Mouse (Mus musculus) left cerebral cortex, postnatal 10 days (tissue): ENCODE measurements around the gene Slc17a7. TPM values are rescaled to one million over a fixed set of nuclear protein-coding genes. Genes with fewer than 3 reads are reported as not detected.
"Not testable (repeated sequence)": the region's sequence is repeated elsewhere in the genome, so short reads cannot be mapped to it uniquely, and the experiment has no call there.

Experiments used
- DNase-seq, 2 experiments: peaks; one replicate each; pipeline ENCODE4 v3.0.0; 2021 to 2022; ENCODE audit warnings: low spot score in 2 of 2, mixed read lengths in 1 of 2; ENCODE audit errors: extremely low spot score in 1 of 2
- intact Hi-C: fragments of 180-260 bp; cut with DNase I; formaldehyde crosslinking; loops from one replicate; pipeline ENCODE4 v1.15.1; 2025
- total RNA-seq, 2 experiments: library from RNA; stranded (reverse); gene quantifications; 2 replicates each; pipeline ENCODE4 v1.2.3; 2021

The Slc17a7 gene
- total RNA-seq, 2 experiments from 2014 or later: 1,057 to 1,070 TPM

DNA sequence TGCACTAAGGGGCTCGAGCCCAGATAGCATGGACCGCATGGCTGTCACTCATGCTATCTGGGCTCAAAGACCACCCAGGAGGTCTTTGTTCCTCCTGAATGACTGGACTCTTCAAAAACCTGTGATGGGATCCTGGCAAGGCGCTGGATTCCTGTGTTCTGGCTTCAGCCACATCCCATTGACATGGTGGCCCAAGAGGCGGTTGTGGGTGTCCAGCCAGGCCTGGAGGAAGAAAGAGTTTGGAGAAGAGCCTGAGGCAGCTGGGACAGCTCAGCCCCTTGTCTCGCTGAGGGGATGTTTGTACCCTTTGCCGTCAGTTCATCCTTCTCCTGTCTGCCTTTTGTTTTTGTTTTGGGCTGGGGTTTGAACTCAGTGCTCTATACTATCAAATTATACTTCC is 14.2 kb upstream of the Slc17a7 start:
- intact Hi-C loops: no loop called here
- DNase-seq: no peak

DNA sequence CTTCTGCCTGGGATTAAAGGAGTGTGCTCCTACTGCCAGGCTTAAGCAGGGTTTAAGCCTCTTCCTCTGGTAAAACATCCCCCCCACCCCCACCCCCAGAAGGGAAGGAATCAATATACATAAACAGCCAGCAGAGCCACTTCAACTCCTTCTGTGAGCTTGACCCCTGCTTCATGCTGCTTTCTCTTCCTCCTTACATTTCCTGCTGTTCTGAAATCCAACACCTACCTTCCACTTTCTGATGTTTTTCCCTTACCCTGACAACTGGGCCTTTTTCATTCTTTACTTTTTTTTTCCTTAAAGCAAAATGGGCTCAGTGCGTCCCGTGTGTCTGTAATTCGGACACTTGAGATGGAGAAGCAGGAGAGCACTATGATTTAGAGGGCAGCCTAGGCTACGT is 13.4 kb upstream of the Slc17a7 start:
- intact Hi-C loops: no loop called here
- no peak for DNase-seq

DNA sequence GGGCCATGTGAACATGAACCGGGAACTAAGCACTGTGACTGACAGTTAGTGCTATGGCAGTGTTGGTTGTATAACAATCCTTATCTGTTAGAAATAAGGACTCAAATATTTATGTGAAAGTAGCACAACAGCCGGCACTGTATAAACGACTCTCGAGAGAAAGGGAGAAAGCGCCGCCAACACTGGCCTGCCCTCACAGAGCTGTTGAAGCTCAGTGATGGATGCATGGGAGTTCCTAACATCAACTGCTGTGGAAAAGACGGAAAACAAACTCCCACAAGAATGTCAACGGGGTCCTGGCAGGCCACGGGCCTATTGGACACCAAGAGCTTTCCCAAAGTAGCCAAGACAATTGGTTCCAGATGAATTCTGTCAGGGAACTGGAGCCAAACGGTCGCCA is 12.4 kb upstream of the Slc17a7 start:
- intact Hi-C loops: no loop called here

DNA sequence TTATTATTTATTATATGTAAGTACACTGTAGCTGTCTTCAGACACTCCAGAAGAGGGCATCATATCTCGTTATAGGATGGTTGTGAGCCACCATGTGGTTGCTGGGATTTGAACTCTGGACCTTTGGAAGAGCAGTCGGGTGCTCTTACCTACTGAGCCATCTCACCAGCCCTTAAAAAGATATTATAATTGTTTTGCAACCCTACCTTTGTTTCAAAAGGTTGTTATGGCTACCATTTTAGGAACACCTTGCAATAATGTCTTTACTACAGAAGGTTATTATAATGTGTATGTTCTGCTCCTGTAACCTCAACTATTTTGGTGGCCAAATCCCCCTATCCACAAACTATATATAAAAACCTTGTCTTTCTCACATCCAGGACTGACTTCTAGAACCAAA is 10.7 kb upstream of the Slc17a7 start:
- intact Hi-C loops, DNase-seq: not testable (repeated sequence)

More for the DNA sequence above, 12.4 kb upstream of the Slc17a7 start:
- no peak for DNase-seq

DNA sequence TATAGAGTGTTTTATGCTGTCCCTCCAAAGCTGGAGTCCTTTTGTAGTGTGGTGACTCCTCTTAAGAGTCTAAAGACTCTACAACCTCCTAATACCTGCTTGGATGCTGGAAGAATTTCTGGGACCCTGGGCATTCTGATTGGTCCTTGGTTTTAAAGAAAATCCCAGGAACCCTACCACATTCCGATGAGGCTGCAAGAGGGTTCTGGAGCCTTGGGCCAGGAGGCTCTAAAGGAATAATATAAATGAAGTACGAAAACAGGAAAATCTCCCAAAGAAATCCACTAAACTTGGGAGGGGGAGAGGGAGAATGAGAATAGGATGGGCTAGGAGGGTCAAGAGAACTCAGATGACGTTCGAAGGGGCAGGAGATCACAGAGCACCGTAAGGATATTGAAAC is 10.2 kb upstream of the Slc17a7 start:
- no peak for DNase-seq
- intact Hi-C loops: no loop called here

DNA sequence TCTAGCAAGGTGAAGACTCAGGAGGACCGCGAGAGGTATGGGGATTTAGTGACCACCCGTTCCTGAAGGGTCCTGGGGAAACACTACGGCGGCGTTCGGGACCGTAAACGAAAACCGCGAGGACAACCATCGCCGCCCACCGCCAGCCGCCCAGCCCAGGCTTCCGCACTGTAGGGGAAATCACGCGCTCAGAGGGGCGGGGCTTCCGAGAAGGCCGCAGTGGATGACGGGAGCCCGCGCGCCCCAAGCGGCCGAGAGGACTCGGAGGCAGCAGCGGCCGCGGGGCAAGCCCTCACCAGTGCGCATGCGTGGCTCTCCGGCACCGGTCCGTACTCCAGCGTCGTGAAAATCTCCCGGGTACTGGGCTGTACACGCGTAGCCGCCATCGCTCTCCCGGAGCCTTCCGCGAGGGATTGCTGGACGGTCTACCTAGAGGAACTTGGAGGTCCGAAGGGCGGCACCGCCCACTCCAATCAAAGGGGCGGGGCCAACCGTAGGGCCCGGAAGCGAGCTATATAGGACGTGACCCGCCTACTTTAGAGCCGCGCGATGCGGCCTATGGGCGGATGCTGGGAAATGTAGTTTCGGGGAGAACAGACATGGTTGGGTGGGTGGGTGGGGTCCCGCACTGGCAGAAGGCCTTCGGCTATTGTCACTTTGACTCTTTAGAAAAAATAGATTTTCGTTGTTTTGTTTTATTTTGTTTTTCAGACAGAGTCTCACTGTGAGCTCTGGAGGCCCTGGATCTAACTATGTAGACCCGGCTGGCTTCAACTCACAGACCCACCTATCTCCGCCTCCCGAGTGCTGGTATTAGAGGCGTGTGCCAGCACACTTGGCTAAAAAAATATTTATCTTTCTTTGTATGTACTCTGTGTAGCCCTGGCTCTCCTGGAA is 9.4 kb upstream of the Slc17a7 start, which contains the start of the genes Pih1d1 and Aldh16a1:
TSS of gene Pih1d1 (plus strand) at position 208 of the 897 bp plus-strand sequence.
TSS of gene Aldh16a1 (minus strand) at position 489 of the 897 bp plus-strand sequence.
- peak; percentile 94 to 99 for DNase-seq
- intact Hi-C loops: no loop called here

DNA sequence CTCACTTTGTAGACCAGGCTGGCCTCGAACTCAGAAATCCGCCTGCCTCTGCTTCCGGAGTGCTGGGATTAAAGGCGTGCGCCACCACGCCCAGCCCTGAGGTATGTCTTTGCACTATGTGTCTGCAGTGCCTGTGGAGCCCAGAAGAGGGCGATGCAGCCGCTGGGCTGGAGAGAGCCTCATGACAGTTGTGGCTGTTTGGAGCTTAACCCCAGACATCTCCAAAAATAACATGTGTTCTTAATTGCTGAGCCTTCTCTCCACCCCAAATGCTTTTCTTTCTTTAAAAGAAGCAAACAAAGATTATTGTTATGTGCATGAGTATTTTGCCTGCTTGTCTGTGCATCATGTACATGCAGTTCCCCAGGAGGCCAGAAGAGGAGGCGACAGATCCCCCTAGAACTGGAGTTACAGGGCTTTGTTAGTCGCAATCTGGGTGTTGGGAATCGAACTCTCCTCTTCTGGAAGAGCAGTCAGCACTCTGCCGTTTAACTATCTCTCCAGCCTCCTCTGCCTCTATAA is 8.7 kb upstream of the Slc17a7 start:
- intact Hi-C loops: no loop called here
- peak in 1 of 2 experiments; percentile 77 for DNase-seq

DNA sequence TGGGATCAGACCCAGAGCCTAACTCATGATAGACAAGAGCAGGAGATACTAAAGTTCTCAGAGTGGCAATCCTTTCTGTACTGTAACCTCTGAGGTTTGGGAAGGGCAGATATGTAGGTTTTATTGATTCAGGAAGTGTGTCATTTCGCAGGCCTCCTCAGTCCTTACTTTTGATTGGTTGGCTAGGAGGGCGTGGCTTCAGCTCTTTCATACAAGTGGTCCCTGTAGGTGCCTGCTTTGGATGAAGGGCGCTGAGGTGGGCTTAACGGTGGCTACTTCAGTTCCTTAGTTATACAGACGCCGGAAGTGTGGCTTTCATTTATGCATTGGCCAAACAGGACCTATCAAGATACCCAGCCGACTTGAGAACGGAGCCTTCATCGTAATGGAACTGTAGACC is 8.2 kb upstream of the Slc17a7 start:
- peak in 1 of 2 experiments; percentile 28 for DNase-seq
- intact Hi-C loops: no loop called here

DNA sequence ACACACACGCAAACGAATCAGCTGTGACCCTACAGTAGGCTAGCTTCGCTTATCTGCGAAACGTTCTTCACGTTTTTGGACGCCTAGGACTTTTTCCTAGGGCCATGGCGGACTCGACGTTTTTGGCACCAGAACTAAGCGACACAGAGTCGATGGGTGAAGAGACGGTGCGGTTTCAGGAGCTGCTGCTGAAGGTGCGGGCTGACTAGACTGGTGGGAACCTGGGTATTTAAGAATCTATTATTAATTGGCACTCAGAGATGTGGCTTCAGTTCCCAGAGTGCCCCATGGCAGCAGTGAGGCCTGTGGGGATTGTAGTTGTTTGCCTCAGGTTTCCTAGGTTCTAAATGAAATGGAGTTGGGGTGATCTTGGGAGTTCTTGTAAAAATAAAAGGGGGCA is 7.5 kb upstream of the Slc17a7 start:
- DNase-seq: no peak

DNA sequence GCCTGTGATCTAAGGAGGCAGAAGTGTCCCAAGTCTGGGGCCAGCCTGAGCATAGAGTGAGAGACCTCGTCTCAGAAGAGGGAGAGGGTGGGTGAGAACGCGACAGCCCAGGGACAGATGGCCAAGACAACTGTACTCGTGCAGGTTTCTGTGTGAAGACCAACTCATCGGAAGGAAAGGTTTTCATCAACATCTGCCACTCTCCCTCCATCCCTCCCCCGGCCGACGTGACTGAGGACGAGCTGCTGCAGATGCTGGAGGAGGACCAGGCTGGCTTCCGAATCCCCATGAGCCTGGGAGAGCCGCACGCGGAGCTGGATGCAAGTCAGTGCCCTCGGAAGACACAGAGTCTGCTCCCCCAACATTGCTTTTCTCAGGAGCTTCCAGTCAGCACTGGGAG is 6.3 kb upstream of the Slc17a7 start:
- DNase-seq: peak in 1 of 2 experiments; percentile 53
- intact Hi-C loops: no loop called here

More for the DNA sequence above, 7.5 kb upstream of the Slc17a7 start:
- intact Hi-C loops: no loop called here

DNA sequence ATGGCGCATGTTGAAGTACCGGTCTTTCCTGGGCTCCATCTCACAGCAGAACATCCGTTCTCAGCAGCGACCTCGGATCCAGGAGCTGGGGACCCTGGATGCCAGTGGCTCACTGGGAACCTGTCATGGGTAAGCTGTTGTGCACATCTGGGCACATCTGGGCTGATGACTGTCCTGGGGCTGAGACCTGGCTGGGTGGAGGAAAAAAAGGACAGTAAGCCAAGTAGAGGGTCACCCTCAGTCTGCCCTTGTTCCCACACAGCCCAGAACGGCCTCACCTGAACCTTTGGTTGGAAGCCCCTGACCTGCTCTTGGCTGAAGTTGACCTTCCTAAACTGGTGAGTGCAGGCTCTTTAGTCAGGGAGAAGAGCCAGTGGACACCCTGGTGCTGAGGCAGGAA is 4.8 kb upstream of the Slc17a7 start:
- DNase-seq: peak in 1 of 2 experiments; percentile 38
- intact Hi-C loops: no loop called here

DNA sequence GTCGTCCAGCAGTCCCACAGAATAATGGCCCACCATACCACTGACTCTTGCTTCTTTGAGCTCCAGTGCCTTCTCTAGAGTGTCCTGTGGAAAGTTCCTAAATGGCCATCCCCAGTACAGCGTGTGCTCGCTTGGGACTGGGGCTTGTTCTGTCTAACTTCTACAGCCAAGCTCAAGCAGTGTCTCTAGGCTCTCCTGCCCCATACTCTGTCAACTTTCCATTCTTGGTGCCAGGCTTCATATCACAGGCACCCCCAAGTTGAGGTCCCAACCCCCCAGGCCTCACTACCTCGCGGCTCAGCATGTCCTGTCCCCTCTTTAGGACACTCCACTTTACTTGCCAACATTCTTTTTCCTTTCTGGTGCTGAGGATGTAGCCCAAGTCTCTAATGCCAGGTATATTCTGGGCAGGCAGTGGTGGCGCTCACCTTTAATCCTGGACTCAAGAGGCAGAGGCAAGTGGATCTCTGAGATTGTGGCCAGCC is 3.4 kb upstream of the Slc17a7 start:
- DNase-seq: no peak
- intact Hi-C loops: loop anchor here (5.0 to 10.0 kb wide), 2 partner anchors 37 to 204 kb away; partner anchors contain the start of gene Ppfia3

DNA sequence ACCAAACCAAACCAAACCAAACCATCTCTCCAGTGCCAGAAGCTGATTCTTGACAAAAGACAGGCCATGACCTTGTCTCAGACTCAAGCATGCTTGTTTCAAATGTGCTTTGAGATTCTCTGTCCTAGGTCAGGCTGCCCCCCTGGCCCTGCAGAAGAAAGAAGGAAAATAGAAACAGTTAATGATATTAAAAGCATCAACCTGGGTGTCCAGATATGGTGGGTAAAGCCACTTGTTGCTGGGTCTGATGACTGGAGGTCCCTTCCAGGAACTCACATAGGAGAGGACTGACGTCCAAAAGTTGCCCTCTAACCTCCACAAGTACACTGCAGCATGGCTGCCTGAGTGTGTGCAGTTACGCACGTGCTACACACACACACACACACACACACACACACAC is 2.9 kb upstream of the Slc17a7 start:
- intact Hi-C loops: loop anchor here (5.0 to 10.0 kb wide), 2 partner anchors 36 to 204 kb away; partner anchors contain the start of gene Ppfia3
- no peak for DNase-seq

DNA sequence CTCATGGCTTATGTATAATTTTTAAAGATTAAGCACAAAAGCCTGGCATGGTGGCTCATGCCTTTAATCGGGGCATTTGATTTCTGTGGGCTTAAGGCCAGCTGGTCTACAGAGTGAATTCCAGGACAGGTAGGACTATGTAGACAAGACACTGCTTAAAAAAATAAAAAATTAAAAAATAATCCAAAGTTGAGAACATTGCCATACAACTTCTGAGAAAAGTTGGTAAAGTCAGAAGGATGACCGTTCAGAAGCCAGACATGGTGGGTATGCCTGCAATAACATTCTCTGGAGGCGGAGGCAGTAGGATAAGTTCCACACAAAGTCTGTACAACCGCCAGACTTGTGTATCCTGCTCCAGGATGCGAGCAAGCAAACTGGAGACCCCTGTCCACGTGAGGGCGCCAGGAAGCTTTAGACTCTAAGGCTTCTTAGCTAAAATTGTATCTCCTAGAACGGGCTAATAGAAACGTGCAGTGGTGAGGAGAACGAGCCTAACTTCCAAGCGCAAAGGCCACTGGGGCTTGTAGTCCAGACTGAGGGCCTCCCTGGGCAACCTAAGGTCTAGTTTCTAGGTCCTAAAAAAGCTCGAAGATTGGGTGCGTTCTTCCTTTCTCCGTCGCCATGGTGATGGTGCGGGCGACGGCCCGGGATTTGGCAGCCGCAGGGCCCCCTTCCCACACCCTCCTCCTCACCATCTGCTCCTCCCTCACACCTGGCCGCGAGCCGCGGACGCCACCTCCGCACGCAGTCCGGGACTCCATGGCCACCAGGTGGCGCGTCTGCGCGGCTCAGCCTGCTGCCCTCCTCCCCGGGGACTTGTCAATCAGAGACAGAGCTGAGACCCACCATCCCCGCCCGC is 1.9 kb upstream of the Slc17a7 start:
- DNase-seq: peak; percentile 89 to 94
- intact Hi-C loops: loop anchor here (2.0 to 10.0 kb wide), 3 partner anchors 35 to 203 kb away; partner anchors contain the start of gene Ppfia3

DNA sequence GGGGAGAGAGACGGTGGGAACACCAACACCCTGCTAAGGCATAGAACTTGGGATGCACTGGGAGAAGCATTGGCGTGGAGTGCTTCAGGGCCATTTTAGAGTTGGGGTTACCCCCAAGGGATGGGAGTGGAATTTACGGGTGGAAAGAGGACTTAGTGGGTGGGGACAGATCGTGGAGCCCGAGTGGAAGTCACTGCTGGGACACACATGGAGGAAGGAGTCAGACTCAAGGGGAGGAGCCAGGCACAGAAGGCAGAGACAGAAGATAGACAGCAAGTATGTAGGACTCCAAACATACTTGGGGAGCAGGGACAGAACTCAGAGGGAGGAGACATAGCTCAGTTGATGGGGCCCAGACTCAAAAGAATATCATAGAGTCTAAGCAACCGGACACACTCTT is 1.2 kb upstream of the Slc17a7 start:
- intact Hi-C loops: loop anchor here (2.0 to 10.0 kb wide), 3 partner anchors 35 to 202 kb away; partner anchors contain the start of gene Ppfia3
- DNase-seq: peak in 1 of 2 experiments; percentile 33

DNA sequence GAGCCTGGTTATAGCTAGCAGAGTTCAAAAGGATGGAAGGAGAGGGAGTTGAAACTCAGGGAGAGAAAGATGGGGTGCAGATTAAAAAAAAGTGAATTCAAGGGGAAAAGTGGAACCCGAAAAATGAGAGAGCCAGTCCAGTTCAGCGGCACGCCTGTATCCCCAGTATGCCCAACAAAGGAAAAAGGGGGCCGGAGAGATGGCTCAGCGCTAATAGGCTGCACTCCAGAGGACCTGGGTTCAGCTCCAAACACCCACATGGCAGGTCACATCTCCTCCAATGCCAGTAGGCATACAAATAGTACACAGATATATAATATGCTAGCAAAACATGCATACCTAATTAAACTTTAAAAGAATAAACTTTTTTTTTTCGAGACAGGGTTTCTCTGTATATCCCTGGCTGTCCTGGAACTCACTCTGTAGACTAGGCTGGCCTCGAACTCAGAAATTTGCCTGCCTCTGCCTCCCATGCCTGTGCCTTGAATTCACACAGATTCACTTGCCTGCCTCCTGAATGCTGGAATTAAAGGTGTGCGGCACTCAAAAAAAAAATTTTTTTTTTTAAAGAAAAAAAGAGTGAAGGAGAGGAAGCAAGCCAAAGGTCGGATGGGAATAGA is 643 bp upstream of the Slc17a7 start:
- peak in 1 of 2 experiments; percentile 23 for DNase-seq
- intact Hi-C loops: loop anchor here (2.0 to 10.0 kb wide), 3 partner anchors 34 to 202 kb away; partner anchors contain the start of gene Ppfia3

DNA sequence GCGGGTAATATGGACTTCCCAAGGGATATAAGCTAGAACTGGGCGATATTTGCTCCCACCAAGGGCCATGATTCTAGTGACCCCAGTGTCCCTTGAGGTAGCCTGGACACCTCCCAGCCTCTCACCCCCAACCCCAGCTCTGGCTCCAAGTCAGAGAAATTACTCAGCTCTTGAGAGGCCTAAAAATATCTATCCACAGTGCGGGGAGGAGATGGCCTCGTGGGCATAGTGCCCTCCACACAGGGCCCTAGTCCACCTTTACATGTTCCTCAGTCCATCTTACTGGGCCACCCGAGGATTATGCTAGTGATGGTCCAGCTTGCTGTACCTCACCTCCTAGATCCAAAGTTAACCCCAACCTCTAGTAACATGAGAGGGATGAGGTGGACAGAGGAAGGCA is 1.1 kb downstream of the Slc17a7 start:
- intact Hi-C loops: loop anchor here (5.0 to 10.0 kb wide), 2 partner anchors 32 to 200 kb away; partner anchors contain the start of gene Ppfia3
- DNase-seq: no peak

DNA sequence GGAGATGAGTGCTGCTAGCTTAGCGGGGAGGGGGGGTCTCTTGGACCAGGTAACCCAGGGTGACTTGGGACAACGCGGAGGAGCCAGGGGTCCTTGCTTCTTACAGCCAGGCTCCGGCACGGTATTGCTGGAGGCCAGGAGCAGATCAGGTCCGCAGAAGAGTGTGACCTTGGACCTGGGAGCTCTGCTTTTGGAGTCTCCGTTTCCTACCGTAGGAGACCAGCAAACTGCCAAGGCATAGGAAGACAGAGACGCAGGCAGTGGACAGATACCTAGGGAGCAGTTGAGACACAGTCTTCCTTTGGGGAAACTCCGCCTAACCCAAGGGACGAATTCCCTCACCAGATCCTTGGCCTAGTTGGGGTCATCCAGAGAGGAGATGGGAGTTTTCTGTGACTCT is 2.0 kb downstream of the Slc17a7 start:
- intact Hi-C loops: loop anchor here (10.0 kb wide), 1 partner anchor 199 kb away; the partner anchor contains the start of gene Ppfia3
- DNase-seq: no peak
